Mouse (Mus musculus): ENCODE data around the gene Acrbp.

DNA sequence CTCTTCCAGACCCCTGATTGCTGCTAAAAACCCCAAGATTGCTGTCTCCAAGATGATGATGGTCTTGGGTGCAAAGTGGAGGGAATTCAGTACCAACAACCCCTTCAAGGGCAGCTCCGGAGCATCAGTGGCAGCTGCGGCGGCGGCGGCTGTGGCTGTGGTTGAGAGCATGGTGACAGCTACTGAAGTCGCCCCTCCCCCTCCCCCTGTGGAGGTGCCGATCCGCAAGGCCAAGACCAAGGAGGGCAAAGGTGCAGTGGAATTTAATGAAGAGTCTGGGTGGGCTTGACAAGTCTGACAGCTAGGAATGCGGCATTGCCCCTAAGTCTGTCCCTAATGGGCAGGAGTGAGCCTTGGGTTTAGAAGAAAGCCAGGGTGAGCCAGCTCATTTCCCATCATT, 52.0 kb downstream of the Acrbp start:
- TF ChIP-seq CTCF (IDR thresholded peaks at IDR 0.05; ENCODE audit: extremely low read depth, insufficient read length, insufficient replicate concordance, low read depth, low read length) (no peak), POLR2A (IDR thresholded peaks at IDR 0.05; ENCODE audit: low read depth, low read length) (no peak)
